Mouse (Mus musculus) erythroblast, embryonic 14.5 days (primary cell): ENCODE data around the gene Large2.

Source experiments
- GATA1 ChIP-seq: IDR thresholded peaks from 2 replicates; pipeline ENCODE4 v1.6.1; 2012; ENCODE audit warnings: low read length, inconsistent platforms, mixed read lengths
- TAL1 ChIP-seq: IDR thresholded peaks from 3 replicates; pipeline ENCODE4 v1.6.1; 2012; ENCODE audit warnings: low read length, inconsistent platforms, mixed read lengths

- TF ChIP-seq TAL1 (no peak), GATA1 (no peak)
Measured at GRCm38 (mm10) chr2:92370821-92371805, 3.6 kb downstream of the Large2 start.
